Mouse (Mus musculus): Measurements from ENCODE around the gene Klf12. TPM values are rescaled to one million over a fixed set of nuclear protein-coding genes. Genes with fewer than 3 reads are reported as not detected.

The Klf12 gene
- polyA plus RNA-seq, 1 experiment from 2014 or later: 51.3 TPM

DNA sequence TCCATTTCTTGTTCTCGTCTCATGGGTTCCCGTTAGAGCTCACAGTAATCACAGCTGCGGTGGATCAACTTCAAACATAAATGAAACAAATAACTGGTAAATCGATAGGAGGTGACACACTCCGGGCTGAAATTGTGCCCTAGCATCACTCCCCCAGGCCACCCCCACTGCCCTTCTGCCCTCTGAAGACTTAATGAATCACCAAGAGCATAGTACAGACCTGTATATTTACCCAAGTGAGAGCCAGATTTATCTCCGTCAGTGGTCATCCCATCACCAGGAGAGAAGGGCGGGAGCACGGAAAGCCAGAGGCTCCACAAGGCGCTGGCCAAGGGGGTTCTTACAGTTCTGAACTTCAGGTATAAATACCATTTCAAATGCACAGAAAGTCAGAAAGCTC is 150.2 kb downstream of the Klf12 start:
- no peak overlapping the region for H3K27ac ChIP-seq (ENCODE audit: low read length)
- no peak overlapping the region for H3K4me2 ChIP-seq (ENCODE audit: low read length)
- no peak overlapping the region for H3K9ac ChIP-seq (ENCODE audit: low read depth, low read length)
- no peak overlapping the region for H3K4me3 ChIP-seq (ENCODE audit: low read depth, low read length)
- no peak for ATAC-seq
- 84% methylated on average over 9 of the region's 9 CpGs for WGBS
- 0 out of 2 replicates have a peak, but pooled peaks cover 2% of the 10 kb centered on the region for H3K36me3 ChIP-seq (ENCODE audit: control insufficient read depth, insufficient read depth, low read length)
- no peaks in the 10 kb centered on the region for H3K9me3 ChIP-seq (replicated peaks; ENCODE audit: control insufficient read depth, low read length, poor library complexity, severe bottlenecking)
- 0 out of 2 replicates have a peak, but pooled peaks cover 3% of the 10 kb centered on the region for H3K4me1 ChIP-seq (ENCODE audit: control insufficient read depth, insufficient read depth, low read length)
- H3K27me3 ChIP-seq (ENCODE audit: control insufficient read depth, insufficient read depth, low read depth, low read length): no peaks in the 10 kb centered on the region

DNA sequence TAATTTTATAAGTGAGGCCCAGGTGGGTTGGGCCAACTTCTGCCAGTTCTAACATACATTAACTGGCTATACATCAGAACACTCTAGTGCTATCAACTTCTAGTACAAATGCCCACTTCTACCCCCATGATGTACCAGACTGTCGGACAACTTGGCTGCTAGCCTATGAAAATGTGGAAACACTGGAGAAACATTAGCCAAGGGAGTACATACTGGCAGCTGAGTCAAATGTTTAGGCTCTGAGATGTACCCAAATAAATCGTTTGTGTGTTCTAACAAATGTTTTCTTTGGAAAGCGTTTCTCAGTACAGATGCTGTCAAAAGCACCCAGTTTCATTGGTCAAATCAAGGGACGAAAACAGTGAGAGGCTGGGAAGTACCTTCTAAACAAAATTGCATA is 152.0 kb downstream of the Klf12 start:
- Histone ChIP-seq H3K27me3 (ENCODE audit: control insufficient read depth, insufficient read depth, low read depth, low read length) (no peaks in the 10 kb centered on the region), H3K4me3 (ENCODE audit: low read depth, low read length) (no peak overlapping the region), H3K4me2 (ENCODE audit: low read length) (no peak overlapping the region), H3K9me3 (replicated peaks; ENCODE audit: control insufficient read depth, low read length, poor library complexity, severe bottlenecking) (no peaks in the 10 kb centered on the region), H3K4me1 (ENCODE audit: control insufficient read depth, insufficient read depth, low read length) (0 out of 2 replicates have a peak, but pooled peaks cover 3% of the 10 kb centered on the region), H3K27ac (ENCODE audit: low read length) (no peak overlapping the region), H3K9ac (ENCODE audit: low read depth, low read length) (no peak overlapping the region), H3K36me3 (ENCODE audit: control insufficient read depth, insufficient read depth, low read length) (no peaks in the 10 kb centered on the region)
- ATAC-seq: no peak
- 89% methylated on average over 4 of the region's 4 CpGs for WGBS

DNA sequence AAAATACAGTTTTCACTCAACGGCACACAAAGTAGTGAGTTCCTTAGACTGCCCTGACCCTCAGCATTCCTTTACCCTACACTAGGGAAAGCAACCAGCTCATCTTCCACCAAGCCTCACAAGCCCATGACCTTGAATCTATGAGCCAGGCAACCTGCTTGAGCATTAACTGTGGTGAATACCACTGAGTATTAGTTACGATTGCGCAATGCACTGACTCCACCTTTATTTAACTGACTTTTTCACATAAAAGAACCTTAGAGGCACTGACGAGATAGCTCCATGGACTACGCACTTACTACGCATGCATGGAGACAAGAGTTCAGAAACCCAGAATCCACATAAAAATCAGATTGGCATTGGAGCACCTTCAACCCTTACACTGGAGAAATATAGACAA is 158.4 kb downstream of the Klf12 start:
- ATAC-seq: no peak
- H3K27me3 ChIP-seq (ENCODE audit: control insufficient read depth, insufficient read depth, low read depth, low read length): no peaks in the 10 kb centered on the region
- 70% methylated on average over 6 of the region's 6 CpGs for WGBS

DNA sequence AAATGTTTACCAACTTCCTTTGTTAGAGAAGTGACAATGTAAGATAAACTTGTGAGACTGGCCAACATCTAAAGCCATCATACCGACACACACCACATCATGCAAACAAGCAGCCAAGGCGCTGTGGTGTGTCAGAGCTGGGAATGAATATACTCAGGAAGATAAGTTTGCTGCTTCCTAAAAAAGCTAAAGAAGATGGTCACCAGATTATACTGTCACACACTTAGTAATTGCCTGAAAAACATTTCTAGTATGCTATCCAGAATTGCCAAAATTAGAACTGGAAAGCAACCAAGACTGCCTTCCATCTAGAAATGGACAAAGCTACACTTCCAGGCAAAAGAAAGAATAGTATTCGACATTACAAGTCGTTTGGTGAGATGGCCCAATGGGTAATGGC is 163.4 kb downstream of the Klf12 start:
- ATAC-seq: no peak
- Histone ChIP-seq H3K27me3 (ENCODE audit: control insufficient read depth, insufficient read depth, low read depth, low read length) (no peaks in the 10 kb centered on the region), H3K27ac (ENCODE audit: low read length) (no peak overlapping the region), H3K9ac (ENCODE audit: low read depth, low read length) (no peak overlapping the region), H3K36me3 (ENCODE audit: control insufficient read depth, insufficient read depth, low read length) (no peaks in the 10 kb centered on the region), H3K9me3 (replicated peaks; ENCODE audit: control insufficient read depth, low read length, poor library complexity, severe bottlenecking) (no peaks in the 10 kb centered on the region), H3K4me1 (ENCODE audit: control insufficient read depth, insufficient read depth, low read length) (no peaks in the 10 kb centered on the region), H3K4me3 (ENCODE audit: low read depth, low read length) (no peak overlapping the region), H3K4me2 (ENCODE audit: low read length) (no peak overlapping the region)
- 92% methylated on average over 4 of the region's 4 CpGs for WGBS

More for the DNA sequence above, 158.4 kb downstream of the Klf12 start:
- no peaks in the 10 kb centered on the region for H3K9me3 ChIP-seq (replicated peaks; ENCODE audit: control insufficient read depth, low read length, poor library complexity, severe bottlenecking)
- no peak overlapping the region for H3K4me2 ChIP-seq (ENCODE audit: low read length)
- H3K9ac ChIP-seq (ENCODE audit: low read depth, low read length): no peak overlapping the region
- no peak overlapping the region for H3K4me3 ChIP-seq (ENCODE audit: low read depth, low read length)
- H3K4me1 ChIP-seq (ENCODE audit: control insufficient read depth, insufficient read depth, low read length): no peaks in the 10 kb centered on the region
- no peaks in the 10 kb centered on the region for H3K36me3 ChIP-seq (ENCODE audit: control insufficient read depth, insufficient read depth, low read length)
- no peak overlapping the region for H3K27ac ChIP-seq (ENCODE audit: low read length)

DNA sequence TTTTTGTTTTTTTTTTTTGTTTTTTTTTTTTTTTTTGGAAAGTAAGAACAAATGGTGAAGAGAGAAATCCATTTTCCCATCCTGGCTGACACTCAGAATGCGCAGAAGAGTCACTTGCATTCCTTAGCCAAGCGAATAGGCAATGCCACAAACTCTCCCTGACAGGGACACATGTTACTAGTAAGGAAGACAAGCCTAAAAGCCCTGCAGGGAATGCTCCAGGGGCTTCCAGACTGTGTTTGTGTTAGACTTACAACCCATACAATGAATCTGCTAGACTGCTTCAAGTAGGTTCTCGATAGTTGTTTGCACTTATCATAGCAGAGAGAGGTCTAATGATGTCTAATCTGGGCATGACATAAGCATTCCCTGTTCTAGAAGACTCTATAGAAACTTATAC is 164.6 kb downstream of the Klf12 start:
- no peak for ATAC-seq

DNA sequence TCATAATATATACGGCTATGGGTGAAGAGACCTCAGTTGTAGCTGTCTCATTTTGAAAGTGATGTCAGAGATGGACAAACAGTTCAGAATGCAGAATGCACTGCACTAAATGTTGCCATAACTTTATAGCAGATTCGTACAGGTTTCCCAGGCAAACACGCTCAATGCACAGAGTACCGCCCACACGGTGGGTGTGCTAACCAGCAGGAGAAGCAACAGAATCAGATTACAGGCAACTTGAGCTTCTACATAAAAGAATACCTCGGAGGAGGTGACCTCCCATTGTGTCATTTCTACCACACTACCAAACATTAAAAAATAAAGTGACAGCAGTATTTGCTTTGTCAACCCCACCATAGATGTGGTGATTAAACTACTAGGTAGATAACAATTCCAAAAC is 171.1 kb downstream of the Klf12 start:
- WGBS: 43% methylated on average over 6 of the region's 6 CpGs
- H3K4me2 ChIP-seq (ENCODE audit: low read length): no peak overlapping the region
- no peak for ATAC-seq
- H3K36me3 ChIP-seq (ENCODE audit: control insufficient read depth, insufficient read depth, low read length): no peaks in the 10 kb centered on the region
- no peak overlapping the region for H3K27ac ChIP-seq (ENCODE audit: low read length)
- no peak overlapping the region for H3K4me3 ChIP-seq (ENCODE audit: low read depth, low read length)
- H3K27me3 ChIP-seq (ENCODE audit: control insufficient read depth, insufficient read depth, low read depth, low read length): no peaks in the 10 kb centered on the region
- peaks cover 3% of the 10 kb centered on the region; the same call in 1 of the 2 replicates for H3K4me1 ChIP-seq (ENCODE audit: control insufficient read depth, insufficient read depth, low read length)
- H3K9ac ChIP-seq (ENCODE audit: low read depth, low read length): no peak overlapping the region
- no peaks in the 10 kb centered on the region for H3K9me3 ChIP-seq (replicated peaks; ENCODE audit: control insufficient read depth, low read length, poor library complexity, severe bottlenecking)

More for the DNA sequence above, 164.6 kb downstream of the Klf12 start:
- H3K4me3 ChIP-seq (ENCODE audit: low read depth, low read length): no peak overlapping the region
- H3K9ac ChIP-seq (ENCODE audit: low read depth, low read length): no peak overlapping the region
- no peak overlapping the region for H3K4me2 ChIP-seq (ENCODE audit: low read length)
- H3K27me3 ChIP-seq (ENCODE audit: control insufficient read depth, insufficient read depth, low read depth, low read length): no peaks in the 10 kb centered on the region
- 79% methylated on average over 3 of the region's 3 CpGs for WGBS
- no peaks in the 10 kb centered on the region for H3K36me3 ChIP-seq (ENCODE audit: control insufficient read depth, insufficient read depth, low read length)
- no peaks in the 10 kb centered on the region for H3K4me1 ChIP-seq (ENCODE audit: control insufficient read depth, insufficient read depth, low read length)
- H3K27ac ChIP-seq (ENCODE audit: low read length): no peak overlapping the region
- H3K9me3 ChIP-seq (replicated peaks; ENCODE audit: control insufficient read depth, low read length, poor library complexity, severe bottlenecking): no peaks in the 10 kb centered on the region

DNA sequence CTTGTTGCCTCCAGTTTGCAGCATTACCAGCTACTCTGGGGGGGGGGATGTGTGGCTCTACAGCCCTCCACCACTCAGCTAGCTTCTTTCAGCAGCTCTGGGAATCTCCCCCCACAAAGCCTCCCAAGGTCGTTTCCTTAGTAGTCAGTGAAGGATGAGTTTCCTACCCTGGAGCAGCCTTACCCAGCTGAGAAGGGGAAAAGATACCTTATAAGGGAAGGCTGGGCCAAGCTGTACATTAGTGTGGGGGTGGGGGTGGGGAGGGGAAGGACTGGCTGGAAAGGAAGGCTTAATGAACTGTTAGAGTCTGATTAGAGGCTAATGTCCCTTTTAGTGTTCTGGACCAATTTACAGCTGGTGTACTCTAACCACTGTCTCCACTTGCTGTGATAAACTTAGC is 172.7 kb downstream of the Klf12 start:
- Histone ChIP-seq H3K36me3 (ENCODE audit: control insufficient read depth, insufficient read depth, low read length) (no peaks in the 10 kb centered on the region), H3K4me1 (ENCODE audit: control insufficient read depth, insufficient read depth, low read length) (peaks cover 3% of the 10 kb centered on the region; the same call in 1 of the 2 replicates), H3K9ac (ENCODE audit: low read depth, low read length) (no peak overlapping the region), H3K4me2 (ENCODE audit: low read length) (no peak overlapping the region), H3K9me3 (replicated peaks; ENCODE audit: control insufficient read depth, low read length, poor library complexity, severe bottlenecking) (no peaks in the 10 kb centered on the region), H3K27ac (ENCODE audit: low read length) (no peak overlapping the region), H3K27me3 (ENCODE audit: control insufficient read depth, insufficient read depth, low read depth, low read length) (no peaks in the 10 kb centered on the region), H3K4me3 (ENCODE audit: low read depth, low read length) (no peak overlapping the region)
- 13% methylated on average over 1 of the region's 1 CpGs for WGBS
- no peak for ATAC-seq

DNA sequence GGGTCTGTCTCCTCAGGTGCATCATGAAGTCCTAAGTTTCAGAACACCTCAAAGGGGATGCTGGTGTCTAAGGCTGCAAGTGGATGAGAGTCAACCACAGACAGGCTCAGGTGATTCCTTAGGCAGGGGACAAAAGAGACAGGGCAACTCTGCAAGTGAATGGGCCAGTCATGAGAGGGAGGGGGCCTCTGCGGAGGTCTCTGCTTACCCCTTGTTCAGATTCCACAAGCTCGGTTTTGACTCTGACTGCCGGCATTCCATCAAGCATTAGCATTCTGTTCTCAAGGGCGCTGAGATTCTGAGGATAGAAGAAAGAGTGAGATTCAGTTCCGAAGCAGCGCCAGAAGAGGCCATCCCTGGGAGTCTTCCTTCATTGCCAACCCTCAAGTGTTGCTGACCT is 174.9 kb downstream of the Klf12 start:
- H3K4me2 ChIP-seq (ENCODE audit: low read length): no peak overlapping the region
- peaks cover 10% of the 10 kb centered on the region for H3K4me1 ChIP-seq (ENCODE audit: control insufficient read depth, insufficient read depth, low read length)
- no peak for ATAC-seq
- no peaks in the 10 kb centered on the region for H3K27me3 ChIP-seq (ENCODE audit: control insufficient read depth, insufficient read depth, low read depth, low read length)
- H3K9ac ChIP-seq (ENCODE audit: low read depth, low read length): no peak overlapping the region
- H3K4me3 ChIP-seq (ENCODE audit: low read depth, low read length): no peak overlapping the region
- H3K9me3 ChIP-seq (replicated peaks; ENCODE audit: control insufficient read depth, low read length, poor library complexity, severe bottlenecking): no peaks in the 10 kb centered on the region
- no peaks in the 10 kb centered on the region for H3K36me3 ChIP-seq (ENCODE audit: control insufficient read depth, insufficient read depth, low read length)
- WGBS: 12% methylated on average over 6 of the region's 6 CpGs
- no peak overlapping the region for H3K27ac ChIP-seq (ENCODE audit: low read length)

DNA sequence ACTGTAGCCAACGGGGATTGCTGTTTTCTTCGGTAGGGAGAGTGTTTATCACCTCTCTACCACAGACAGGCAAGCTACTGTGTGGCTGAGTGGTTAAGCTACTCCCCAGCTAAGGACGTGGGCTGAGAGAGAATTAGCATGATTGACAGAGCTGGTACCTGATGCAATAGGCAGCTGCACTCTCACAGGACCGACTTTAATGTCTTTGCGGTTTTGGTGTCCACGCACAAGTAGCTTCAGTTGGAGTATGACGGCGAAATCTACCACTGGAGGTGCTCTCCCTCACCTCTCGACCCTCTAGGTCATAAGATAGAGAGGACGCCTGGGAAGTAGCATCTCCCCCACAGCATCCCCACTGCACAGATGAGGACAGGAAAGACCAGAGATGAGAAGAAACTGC is 178.9 kb downstream of the Klf12 start:
- ATAC-seq: no peak
- H3K4me2 ChIP-seq (ENCODE audit: low read length): no peak overlapping the region
- no peak overlapping the region for H3K9ac ChIP-seq (ENCODE audit: low read depth, low read length)
- H3K4me1 ChIP-seq (ENCODE audit: control insufficient read depth, insufficient read depth, low read length): peaks cover 16% of the 10 kb centered on the region
- no peaks in the 10 kb centered on the region for H3K27me3 ChIP-seq (ENCODE audit: control insufficient read depth, insufficient read depth, low read depth, low read length)
- WGBS: 76% methylated on average over 10 of the region's 10 CpGs
- no peak overlapping the region for H3K27ac ChIP-seq (ENCODE audit: low read length)
- no peak overlapping the region for H3K4me3 ChIP-seq (ENCODE audit: low read depth, low read length)
- no peaks in the 10 kb centered on the region for H3K9me3 ChIP-seq (replicated peaks; ENCODE audit: control insufficient read depth, low read length, poor library complexity, severe bottlenecking)
- H3K36me3 ChIP-seq (ENCODE audit: control insufficient read depth, insufficient read depth, low read length): no peaks in the 10 kb centered on the region

All from midbrain, embryonic 16.5 days (tissue).